Mouse (Mus musculus): ENCODE results near the gene Cacna1e. TPM values are rescaled to one million over a fixed set of nuclear protein-coding genes. Genes with fewer than 3 reads are reported as not detected.

The Cacna1e gene
- polyA plus RNA-seq, 1 experiment from 2014 or later = 0.12 TPM

DNA sequence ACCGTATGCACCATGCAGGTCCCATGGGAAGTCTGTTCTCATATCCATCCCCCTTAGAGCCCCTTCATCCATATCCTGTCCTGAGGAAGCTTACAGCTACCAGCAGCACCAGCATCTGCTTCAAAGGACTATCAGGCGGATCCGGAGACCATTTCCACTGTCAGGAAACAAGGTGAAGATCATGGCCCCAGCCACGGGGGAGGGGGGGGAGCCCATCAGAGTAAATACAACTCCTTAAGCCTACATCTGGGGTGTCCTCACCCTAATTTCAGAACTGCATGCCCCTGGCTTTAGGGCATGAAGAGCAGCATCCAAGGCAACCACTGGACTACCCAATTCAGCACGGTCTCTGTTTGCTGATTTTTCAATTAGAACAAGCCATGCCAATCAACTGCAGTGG, 47.8 kb downstream of the Cacna1e start:
- peaks cover 19% of the 10 kb centered on the region for H3K27me3 ChIP-seq (replicated peaks)
- 83% methylated on average over 5 of the region's 5 CpGs for WGBS
- H3K9ac ChIP-seq = no peak overlapping the region
- H3K4me1 ChIP-seq = peaks cover 19% of the 10 kb centered on the region
- H3K4me2 ChIP-seq = no peak overlapping the region
- no peak overlapping the region for H3K27ac ChIP-seq (replicated peaks)
- no peaks in the 10 kb centered on the region for H3K36me3 ChIP-seq
- no peaks in the 10 kb centered on the region for H3K9me3 ChIP-seq
- ATAC-seq (ENCODE audit: extremely low read depth, insufficient number of reproducible peaks, low FRiP score, low TSS enrichment) = no peak
- H3K4me3 ChIP-seq = no peak overlapping the region

DNA sequence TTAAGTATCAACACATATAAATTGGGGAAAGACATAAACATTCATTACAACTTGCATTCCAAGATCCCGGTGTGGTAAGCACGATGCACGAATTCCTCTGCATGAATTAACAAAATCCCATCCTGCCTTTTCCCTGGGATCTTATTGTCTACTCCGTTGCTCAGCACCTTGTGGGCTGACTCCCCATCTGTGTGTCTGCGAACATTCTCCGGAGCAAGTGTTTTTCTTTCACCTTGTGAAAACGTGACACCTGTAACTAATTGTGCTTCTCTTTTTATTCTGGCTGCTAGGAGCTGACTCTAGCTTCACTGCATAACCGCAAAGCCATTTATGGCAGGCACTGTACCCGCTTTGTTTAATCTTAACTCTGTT, 52.1 kb downstream of the Cacna1e start:
- H3K4me3 ChIP-seq = no peak overlapping the region
- H3K27me3 ChIP-seq (replicated peaks) = peaks cover 12% of the 10 kb centered on the region
- H3K36me3 ChIP-seq = no peaks in the 10 kb centered on the region
- H3K27ac ChIP-seq (replicated peaks) = no peak overlapping the region
- H3K4me1 ChIP-seq = peaks cover 29% of the 10 kb centered on the region
- H3K4me2 ChIP-seq = no peak overlapping the region
- 82% methylated on average over 9 of the region's 9 CpGs for WGBS
- no peak for ATAC-seq (ENCODE audit: extremely low read depth, insufficient number of reproducible peaks, low FRiP score, low TSS enrichment)
- H3K9ac ChIP-seq = no peak overlapping the region
- no peaks in the 10 kb centered on the region for H3K9me3 ChIP-seq

DNA sequence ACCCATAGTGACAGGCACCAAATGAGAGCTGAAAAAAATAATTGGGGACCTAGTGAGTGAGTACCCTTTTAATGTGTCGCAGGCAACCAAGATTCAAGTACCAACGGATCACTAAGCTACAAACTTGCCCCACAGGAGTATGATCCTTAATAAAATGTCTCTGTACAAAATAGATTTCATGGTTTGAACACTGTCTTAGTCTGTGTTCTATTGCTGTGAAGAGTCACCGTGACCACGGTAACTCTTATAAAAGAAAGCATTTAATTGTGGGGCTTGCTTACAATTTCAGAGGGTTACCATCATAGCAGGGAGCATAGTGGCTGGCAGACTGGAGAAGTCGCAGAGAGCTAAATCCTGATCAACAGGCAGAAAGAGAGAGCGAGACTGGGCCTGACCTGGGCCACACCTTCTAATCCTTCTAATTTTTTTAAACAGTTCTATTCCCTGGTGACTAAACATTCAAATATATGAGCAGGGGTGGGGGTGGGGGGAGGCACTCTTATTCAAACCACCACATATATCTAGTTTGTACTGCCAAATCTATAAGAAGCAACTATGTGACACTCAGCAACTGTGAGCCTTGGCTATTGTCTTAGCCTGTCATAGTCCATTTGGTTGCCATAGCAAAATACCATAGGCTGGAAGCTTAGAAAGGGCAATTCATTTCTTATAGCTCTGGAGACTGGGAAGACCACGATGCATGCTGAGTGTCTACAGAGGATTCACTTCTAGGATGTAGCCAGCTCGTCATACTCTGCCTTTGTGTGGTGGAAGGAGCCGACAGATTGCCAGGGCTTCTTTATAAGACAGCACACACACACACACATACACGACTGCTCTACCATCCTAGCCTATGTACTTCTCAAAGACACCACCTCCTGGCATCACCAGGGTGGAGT, 52.8 kb downstream of the Cacna1e start:
- peaks cover 29% of the 10 kb centered on the region for H3K4me1 ChIP-seq
- ATAC-seq (ENCODE audit: extremely low read depth, insufficient number of reproducible peaks, low FRiP score, low TSS enrichment) = no peak
- H3K4me2 ChIP-seq = no peak overlapping the region
- 83% methylated on average over 10 of the region's 10 CpGs for WGBS
- H3K36me3 ChIP-seq = no peaks in the 10 kb centered on the region
- no peaks in the 10 kb centered on the region for H3K9me3 ChIP-seq
- H3K27me3 ChIP-seq (replicated peaks) = peaks cover 8% of the 10 kb centered on the region
- no peak overlapping the region for H3K27ac ChIP-seq (replicated peaks)
- no peak overlapping the region for H3K4me3 ChIP-seq
- H3K9ac ChIP-seq = no peak overlapping the region

DNA sequence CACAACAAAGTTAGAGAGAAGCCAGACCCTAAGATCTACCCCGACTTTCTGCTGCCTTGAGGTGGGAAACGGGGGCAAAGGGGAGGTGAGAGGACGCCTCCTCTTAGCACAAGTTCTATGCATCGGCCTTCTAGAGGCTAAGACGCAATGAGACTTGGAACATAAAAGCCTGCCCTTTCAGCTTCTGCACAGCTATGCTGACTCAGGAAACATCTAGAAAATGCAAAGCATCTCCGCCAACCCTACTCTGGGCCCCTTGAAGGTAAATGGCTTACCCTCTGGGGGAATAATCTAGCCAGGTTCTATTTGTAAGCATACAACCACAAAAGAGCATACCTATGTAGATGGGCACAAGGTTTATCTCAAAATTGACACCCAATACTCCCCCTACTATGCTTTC, 54.2 kb downstream of the Cacna1e start:
- Histone ChIP-seq H3K27ac (replicated peaks) (no peak overlapping the region), H3K4me1 (peaks cover 21% of the 10 kb centered on the region), H3K9ac (no peak overlapping the region), H3K27me3 (replicated peaks) (0 out of 2 replicates have a peak, but pooled peaks cover 10% of the 10 kb centered on the region), H3K4me3 (no peak overlapping the region), H3K4me2 (no peak overlapping the region), H3K9me3 (no peaks in the 10 kb centered on the region), H3K36me3 (no peaks in the 10 kb centered on the region)
- ATAC-seq (ENCODE audit: extremely low read depth, insufficient number of reproducible peaks, low FRiP score, low TSS enrichment) = no peak
- 55% methylated on average over 6 of the region's 6 CpGs for WGBS

DNA sequence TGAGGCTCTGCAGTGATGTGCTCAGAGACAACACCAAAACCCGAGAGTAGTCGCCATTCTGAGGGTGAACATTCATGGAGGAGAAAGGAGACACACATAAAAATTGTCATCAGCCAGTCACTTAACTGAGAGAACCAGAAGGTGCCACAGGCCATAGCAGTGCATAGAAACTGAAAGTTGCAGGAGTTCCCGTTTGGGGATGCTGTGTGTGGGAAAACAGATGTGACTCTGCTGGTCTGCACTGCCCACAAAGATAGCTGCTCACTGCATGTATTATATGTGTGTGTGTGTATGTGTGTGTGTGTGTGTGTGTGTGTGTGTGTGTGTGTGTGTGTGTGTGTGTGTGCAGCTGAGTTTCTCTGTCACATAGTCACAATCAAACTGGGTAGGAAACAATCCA, 61.2 kb downstream of the Cacna1e start:
- peaks cover 38% of the 10 kb centered on the region for H3K27me3 ChIP-seq (replicated peaks)
- H3K9ac ChIP-seq = no peak overlapping the region
- no peaks in the 10 kb centered on the region for H3K4me1 ChIP-seq
- H3K36me3 ChIP-seq = no peaks in the 10 kb centered on the region
- WGBS = 46% methylated on average over 3 of the region's 3 CpGs
- no peak overlapping the region for H3K27ac ChIP-seq (replicated peaks)
- H3K4me3 ChIP-seq = no peak overlapping the region
- no peak overlapping the region for H3K4me2 ChIP-seq
- no peaks in the 10 kb centered on the region for H3K9me3 ChIP-seq
- no peak for ATAC-seq (ENCODE audit: extremely low read depth, insufficient number of reproducible peaks, low FRiP score, low TSS enrichment)

DNA sequence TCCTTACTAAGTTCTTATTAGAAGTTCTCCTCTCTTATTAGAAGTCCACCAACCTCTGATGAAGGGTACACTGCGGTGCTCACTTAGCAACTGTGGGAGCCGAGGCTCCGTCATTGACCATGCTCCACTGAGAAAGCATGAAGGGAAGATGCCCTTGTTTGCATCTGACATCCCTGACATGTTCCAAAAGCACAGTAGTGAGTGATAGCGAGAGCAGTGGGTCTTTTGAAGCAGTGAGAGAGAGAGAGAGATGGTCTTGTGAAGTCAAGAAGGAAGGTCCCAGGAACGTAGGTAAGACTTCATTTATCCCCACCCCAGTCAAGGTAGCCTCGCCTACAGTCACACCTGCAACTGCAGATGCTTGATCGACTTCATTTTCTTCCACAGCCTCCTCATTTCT, 63.9 kb downstream of the Cacna1e start:
- Histone ChIP-seq H3K4me3 (no peak overlapping the region), H3K4me2 (no peak overlapping the region), H3K4me1 (no peaks in the 10 kb centered on the region), H3K27me3 (replicated peaks) (peaks cover 28% of the 10 kb centered on the region), H3K9me3 (no peaks in the 10 kb centered on the region), H3K27ac (replicated peaks) (no peak overlapping the region), H3K36me3 (no peaks in the 10 kb centered on the region), H3K9ac (no peak overlapping the region)
- no peak for ATAC-seq (ENCODE audit: extremely low read depth, insufficient number of reproducible peaks, low FRiP score, low TSS enrichment)
- whole genome bisulfite sequencing = 78% methylated on average over 7 of the region's 7 CpGs

DNA sequence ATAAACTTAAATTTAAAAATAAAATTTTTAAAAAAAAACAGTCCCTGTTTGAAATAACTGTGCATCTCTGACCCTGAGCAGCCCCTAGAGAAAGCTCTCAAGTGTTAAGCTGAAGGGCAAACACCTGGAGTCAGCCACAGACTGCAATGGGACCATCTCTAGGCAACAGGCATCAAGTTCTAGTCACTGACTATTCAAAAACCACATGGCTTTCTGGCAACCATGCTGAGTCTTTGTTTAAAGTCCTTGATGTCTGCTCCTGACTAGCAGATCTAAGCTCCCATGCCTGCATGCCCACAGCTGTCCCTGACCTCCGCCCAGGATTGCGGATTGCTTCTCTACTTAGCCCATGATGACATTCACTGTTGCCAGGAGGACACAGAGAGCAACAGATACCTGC, 64.3 kb downstream of the Cacna1e start:
- Histone ChIP-seq H3K9me3 (no peaks in the 10 kb centered on the region), H3K27me3 (replicated peaks) (peaks cover 28% of the 10 kb centered on the region), H3K4me3 (no peak overlapping the region), H3K4me2 (no peak overlapping the region), H3K9ac (no peak overlapping the region), H3K27ac (replicated peaks) (no peak overlapping the region), H3K36me3 (no peaks in the 10 kb centered on the region), H3K4me1 (no peaks in the 10 kb centered on the region)
- no peak for ATAC-seq (ENCODE audit: extremely low read depth, insufficient number of reproducible peaks, low FRiP score, low TSS enrichment)
- whole genome bisulfite sequencing = 83% methylated on average over 2 of the region's 2 CpGs

DNA sequence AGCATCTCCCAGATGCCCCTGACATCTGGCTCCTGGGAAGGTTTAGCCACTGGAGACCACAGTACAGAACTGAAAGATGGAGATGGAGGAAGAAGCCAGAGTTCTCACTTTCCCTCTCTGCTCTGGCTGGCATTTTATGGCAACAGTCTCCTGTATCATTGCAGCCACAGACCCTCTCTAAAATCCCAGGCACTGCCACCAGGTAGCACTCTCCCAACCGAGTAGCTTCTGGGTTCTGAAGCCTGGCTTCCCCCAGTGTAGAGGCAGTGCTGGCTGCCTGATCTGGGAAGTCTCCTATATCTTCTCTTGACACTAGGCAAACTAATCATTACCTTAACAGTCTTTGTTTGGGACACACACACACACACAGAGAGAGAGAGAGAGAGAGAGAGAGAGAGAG, 65.6 kb downstream of the Cacna1e start:
- Histone ChIP-seq H3K9me3 (no peaks in the 10 kb centered on the region), H3K4me1 (peaks cover 5% of the 10 kb centered on the region), H3K9ac (no peak overlapping the region), H3K4me2 (no peak overlapping the region), H3K27ac (replicated peaks) (no peak overlapping the region), H3K4me3 (no peak overlapping the region), H3K36me3 (no peaks in the 10 kb centered on the region), H3K27me3 (replicated peaks) (peaks cover 28% of the 10 kb centered on the region)
- ATAC-seq (ENCODE audit: extremely low read depth, insufficient number of reproducible peaks, low FRiP score, low TSS enrichment) = no peak
- WGBS = 12% methylated on average over 1 of the region's 1 CpGs

DNA sequence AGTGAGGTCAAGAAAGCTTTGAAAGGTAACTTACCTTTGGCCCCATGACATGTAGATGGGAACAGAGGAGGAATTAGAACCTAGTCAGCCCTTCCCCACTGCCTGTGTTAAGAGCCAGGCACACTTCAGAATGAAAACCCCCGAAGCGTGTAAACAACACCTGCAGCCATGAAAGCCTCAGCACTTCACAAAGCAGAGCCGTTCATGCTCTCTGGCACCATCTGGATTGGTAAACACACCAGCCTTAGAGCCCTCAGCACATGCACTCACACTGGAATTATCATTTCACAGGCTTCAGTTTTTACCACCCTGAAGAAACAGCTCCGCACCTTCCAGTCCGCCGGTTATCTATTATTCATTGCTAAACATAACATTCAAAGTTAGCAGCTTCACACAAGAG, 67.5 kb downstream of the Cacna1e start:
- 67% methylated on average over 6 of the region's 6 CpGs for WGBS
- Histone ChIP-seq H3K27me3 (replicated peaks) (peaks cover 18% of the 10 kb centered on the region), H3K36me3 (no peaks in the 10 kb centered on the region), H3K4me3 (no peak overlapping the region), H3K9ac (no peak overlapping the region), H3K27ac (replicated peaks) (no peak overlapping the region), H3K4me2 (no peak overlapping the region), H3K9me3 (no peaks in the 10 kb centered on the region), H3K4me1 (peaks cover 8% of the 10 kb centered on the region)
- ATAC-seq (ENCODE audit: extremely low read depth, insufficient number of reproducible peaks, low FRiP score, low TSS enrichment) = no peak

DNA sequence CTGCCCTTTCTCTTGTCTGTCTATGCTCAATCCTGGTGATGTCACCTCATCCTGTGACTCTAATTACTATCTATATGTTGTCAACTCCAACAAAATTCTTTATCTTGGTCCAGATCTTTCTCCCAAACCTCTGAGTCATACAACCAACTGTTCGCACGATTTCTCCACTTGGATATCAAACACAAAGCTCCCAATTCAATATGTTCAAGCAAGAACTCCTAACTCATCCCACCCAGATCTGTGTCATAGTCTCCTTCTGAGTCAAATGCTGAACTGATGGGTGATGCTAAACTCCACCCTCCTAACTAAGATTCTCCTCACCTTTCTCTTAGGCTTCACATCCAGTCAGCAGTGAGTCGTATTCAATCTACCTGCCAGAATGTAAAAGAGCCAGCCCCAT, 68.0 kb downstream of the Cacna1e start:
- Histone ChIP-seq H3K27me3 (replicated peaks) (peaks cover 13% of the 10 kb centered on the region), H3K4me3 (no peak overlapping the region), H3K4me1 (peaks cover 8% of the 10 kb centered on the region), H3K9ac (no peak overlapping the region), H3K27ac (replicated peaks) (no peak overlapping the region), H3K36me3 (no peaks in the 10 kb centered on the region), H3K9me3 (no peaks in the 10 kb centered on the region), H3K4me2 (no peak overlapping the region)
- whole genome bisulfite sequencing = 76% methylated on average over 3 of the region's 3 CpGs
- ATAC-seq (ENCODE audit: extremely low read depth, insufficient number of reproducible peaks, low FRiP score, low TSS enrichment) = no peak

DNA sequence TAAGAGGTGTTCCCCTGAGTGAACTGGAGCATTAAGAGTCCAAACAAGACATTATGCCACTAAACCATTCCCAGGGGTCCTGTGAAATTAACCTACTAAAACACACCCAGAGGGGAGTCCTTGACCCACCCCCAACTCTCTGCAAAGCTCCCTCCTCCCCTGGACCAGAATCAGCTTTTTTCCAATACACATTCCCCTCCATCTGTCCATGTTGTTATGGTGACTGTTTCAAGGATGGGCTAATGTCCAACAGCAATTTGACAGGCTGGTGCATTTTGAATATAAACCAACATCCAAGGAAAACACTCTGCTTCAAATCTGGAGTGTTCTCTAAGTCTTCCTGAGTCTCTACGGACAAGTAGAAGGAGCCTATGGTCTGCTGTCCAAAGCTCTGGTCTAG, 78.6 kb downstream of the Cacna1e start:
- ATAC-seq (ENCODE audit: extremely low read depth, insufficient number of reproducible peaks, low FRiP score, low TSS enrichment) = no peak
- H3K27me3 ChIP-seq (replicated peaks) = no peaks in the 10 kb centered on the region
- WGBS = 78% methylated on average over 1 of the region's 1 CpGs

DNA sequence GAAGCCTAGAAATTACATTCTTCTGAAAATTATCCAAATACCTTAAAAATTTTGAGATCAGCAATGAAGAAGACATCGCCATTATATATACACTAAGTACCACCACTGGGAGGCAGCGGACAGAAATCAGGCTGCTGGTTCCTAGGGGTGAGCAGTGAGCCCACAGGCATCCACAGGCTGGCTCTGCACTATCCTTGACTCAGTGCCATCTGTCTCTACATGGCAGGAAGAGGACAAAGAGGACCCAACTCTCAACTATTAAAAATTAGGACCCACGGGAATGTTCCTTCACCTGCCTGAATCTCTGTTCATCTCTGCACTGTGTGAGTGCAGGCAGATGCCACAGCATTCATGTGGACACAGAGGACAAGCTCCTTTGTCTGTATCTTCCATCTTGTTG, 79.3 kb downstream of the Cacna1e start:
- Histone ChIP-seq H3K27ac (replicated peaks) (no peak overlapping the region), H3K4me2 (no peak overlapping the region), H3K9ac (no peak overlapping the region), H3K27me3 (replicated peaks) (no peaks in the 10 kb centered on the region), H3K4me3 (no peak overlapping the region), H3K9me3 (no peaks in the 10 kb centered on the region), H3K4me1 (peaks cover 11% of the 10 kb centered on the region), H3K36me3 (no peaks in the 10 kb centered on the region)
- 81% methylated on average over 3 of the region's 3 CpGs for WGBS
- no peak for ATAC-seq (ENCODE audit: extremely low read depth, insufficient number of reproducible peaks, low FRiP score, low TSS enrichment)

More for the DNA sequence above, 78.6 kb downstream of the Cacna1e start:
- H3K9ac ChIP-seq = no peak overlapping the region
- H3K36me3 ChIP-seq = no peaks in the 10 kb centered on the region
- no peak overlapping the region for H3K4me2 ChIP-seq
- peaks cover 11% of the 10 kb centered on the region for H3K4me1 ChIP-seq
- no peaks in the 10 kb centered on the region for H3K9me3 ChIP-seq
- H3K27ac ChIP-seq (replicated peaks) = no peak overlapping the region
- H3K4me3 ChIP-seq = no peak overlapping the region

Measured in heart, embryonic 13.5 days (tissue).